In genomic region chr2:30365281-30366069, GRCm38 (mm10) we compare ENCODE assay signal across 1 mouse cellular context.
TF ChIP-seq lines count a peak whose summit lies in the region.

No protein-coding gene starts in this region.

TF ChIP-seq in CH12.LX, 34 proteins besides CTCF, POLR2A, EP300 and RAD21 (continued from another document):
- no peak for TF ChIP-seq NELFE (IDR thresholded peaks at IDR 0.05; ENCODE audit: low read depth, low read length)
- TF ChIP-seq NRF1 (IDR thresholded peaks at IDR 0.05; ENCODE audit: low read depth, low read length) = no peak
- TF ChIP-seq PAX5 (IDR thresholded peaks at IDR 0.05; ENCODE audit: low read length) = no peak
- TF ChIP-seq JUND (conservative IDR thresholded peaks at IDR 0.05; ENCODE audit: low read depth, low read length) = no peak
TF ChIP-seq in CH12.LX: peak in this region for 0.
